Mouse (Mus musculus): Measurements from ENCODE around the gene Cfap44.
"Not testable (repeated sequence)": the region's sequence is repeated elsewhere in the genome, so short reads cannot be mapped to it uniquely, and the experiment has no call there.

The Cfap44 gene

GRCm38 (mm10) chr16:44428456-44428855 lies 33.9 kb downstream of the Cfap44 start:
- CTCF ChIA-PET = no interaction called here

GRCm38 (mm10) chr16:44430021-44430420 lies 35.4 kb downstream of the Cfap44 start:
- CTCF ChIA-PET = no interaction called here

GRCm38 (mm10) chr16:44434931-44435330 lies 40.3 kb downstream of the Cfap44 start:
- CTCF ChIA-PET = no interaction called here

- CTCF ChIA-PET = no interaction called here
These were observed 40.9 kb downstream of the Cfap44 start for GRCm38 (mm10) chr16:44435481-44435880.

GRCm38 (mm10) chr16:44441913-44442312 lies 47.3 kb downstream of the Cfap44 start:
- CTCF ChIA-PET = not testable (repeated sequence)

- CTCF ChIA-PET = no interaction called here
These were observed 63.3 kb downstream of the Cfap44 start for GRCm38 (mm10) chr16:44457858-44458257.

- CTCF ChIA-PET = no interaction called here
These were observed 64.2 kb downstream of the Cfap44 start for GRCm38 (mm10) chr16:44458826-44459225.

- CTCF ChIA-PET = no interaction called here
These were observed 66.3 kb downstream of the Cfap44 start for GRCm38 (mm10) chr16:44460922-44461321.

GRCm38 (mm10) chr16:44475281-44475680 lies 80.7 kb downstream of the Cfap44 start:
- CTCF ChIA-PET = no interaction called here

- CTCF ChIA-PET = no interaction called here
These were observed 81.2 kb downstream of the Cfap44 start for GRCm38 (mm10) chr16:44475682-44476375.

GRCm38 (mm10) chr16:44478767-44479166 lies 84.2 kb downstream of the Cfap44 start:
- CTCF ChIA-PET = no interaction called here

- CTCF ChIA-PET = no interaction called here
These were observed 85.3 kb downstream of the Cfap44 start for GRCm38 (mm10) chr16:44479852-44480251.

GRCm38 (mm10) chr16:44480616-44481015 lies 86.0 kb downstream of the Cfap44 start:
- CTCF ChIA-PET = no interaction called here

GRCm38 (mm10) chr16:44481599-44482593 lies 87.3 kb downstream of the Cfap44 start:
- CTCF ChIA-PET = no interaction called here

GRCm38 (mm10) chr16:44484079-44484478 lies 89.5 kb downstream of the Cfap44 start:
- CTCF ChIA-PET = no interaction called here

GRCm38 (mm10) chr16:44484831-44485230 lies 90.2 kb downstream of the Cfap44 start:
- CTCF ChIA-PET = no interaction called here

- CTCF ChIA-PET = no interaction called here
These were observed 91.1 kb downstream of the Cfap44 start for GRCm38 (mm10) chr16:44485691-44486090.

- CTCF ChIA-PET = no interaction called here
These were observed 92.0 kb downstream of the Cfap44 start for GRCm38 (mm10) chr16:44486612-44487011.

GRCm38 (mm10) chr16:44487194-44487593 lies 92.6 kb downstream of the Cfap44 start:
- CTCF ChIA-PET = no interaction called here

GRCm38 (mm10) chr16:44491051-44491450 lies 96.5 kb downstream of the Cfap44 start:
- CTCF ChIA-PET = no interaction called here

- CTCF ChIA-PET = no interaction called here
These were observed 97.6 kb downstream of the Cfap44 start for GRCm38 (mm10) chr16:44492151-44492550.

- CTCF ChIA-PET = no interaction called here
These were observed 98.1 kb downstream of the Cfap44 start for GRCm38 (mm10) chr16:44492706-44493105.

GRCm38 (mm10) chr16:44493868-44494267 lies 99.3 kb downstream of the Cfap44 start:
- CTCF ChIA-PET = no interaction called here

All from spleen, embryonic (tissue).